Mouse (Mus musculus): ENCODE data around the gene Opcml. TPM values are rescaled to one million over a fixed set of nuclear protein-coding genes. Genes with fewer than 3 reads are reported as not detected.

Gene Opcml
- total and polyA plus RNA-seq, 2 experiments from 2014 or later: 48.3 to 140 TPM

GRCm38 (mm10) chr9:28177052-28177451, 386.5 kb downstream of the Opcml start:
- no peaks in the 10 kb centered on the region for H3K36me3 ChIP-seq (ENCODE audit: insufficient read depth)
- WGBS: 82% methylated on average over 2 of the region's 2 CpGs
- no peaks in the 10 kb centered on the region for H3K27me3 ChIP-seq (ENCODE audit: insufficient read depth, low read length)
- H3K9me3 ChIP-seq (ENCODE audit: low read length): no peaks in the 10 kb centered on the region
- TF ChIP-seq CTCF (IDR thresholded peaks at IDR 0.05; ENCODE audit: low read depth): no peak
- no peaks in the 10 kb centered on the region for H3K4me1 ChIP-seq (ENCODE audit: insufficient read depth)
- ATAC-seq (no peak), DNase-seq (no peak)
- H3K27ac ChIP-seq (ENCODE audit: low read depth, low read length): no peak overlapping the region
- no peak overlapping the region for H3K4me3 ChIP-seq (ENCODE audit: low read depth, low read length)
- H3K9ac ChIP-seq: no peak overlapping the region
- no peak overlapping the region for H3K4me2 ChIP-seq (ENCODE audit: low read depth)

DNA sequence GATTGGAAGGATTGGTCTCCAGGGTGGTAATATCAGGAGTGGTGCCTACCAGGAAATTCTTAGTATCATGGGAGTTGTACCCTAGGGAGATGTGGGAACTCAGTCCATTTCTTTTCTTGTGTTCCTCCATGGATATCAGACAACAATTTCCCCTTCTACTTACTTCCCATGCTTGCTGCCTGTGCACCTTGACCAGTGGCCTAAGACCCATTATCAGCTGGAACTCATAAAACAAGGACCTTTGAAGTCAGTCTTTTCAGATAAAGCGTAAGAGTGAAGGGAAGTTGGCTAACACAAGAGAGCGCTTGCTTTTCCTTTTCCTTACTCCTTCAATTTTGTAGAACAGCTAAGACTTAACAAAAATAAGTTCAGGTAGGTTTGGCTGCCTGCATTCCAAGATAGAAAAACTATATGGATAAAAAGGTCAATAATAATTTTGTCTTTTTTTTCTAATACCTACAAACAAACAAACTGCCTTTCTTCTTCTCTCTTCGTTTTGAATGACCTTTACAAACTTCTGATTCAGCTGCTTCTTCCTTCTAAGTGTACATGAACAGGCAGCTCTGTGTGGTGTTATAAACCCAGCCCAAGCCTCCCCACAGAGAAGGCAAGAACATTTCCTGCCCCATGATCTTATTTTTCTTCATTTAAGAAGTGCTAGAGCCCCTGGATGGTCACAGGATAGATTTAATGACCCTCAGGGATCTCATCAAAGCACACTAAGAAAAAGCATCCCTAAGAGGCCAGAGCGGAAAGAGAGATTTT, 387.7 kb downstream of the Opcml start:
- Histone ChIP-seq H3K36me3 (ENCODE audit: insufficient read depth) (no peaks in the 10 kb centered on the region), H3K4me2 (ENCODE audit: low read depth) (no peak overlapping the region), H3K9me3 (ENCODE audit: low read length) (no peaks in the 10 kb centered on the region), H3K27ac (ENCODE audit: low read depth, low read length) (no peak overlapping the region), H3K4me3 (ENCODE audit: low read depth, low read length) (no peak overlapping the region), H3K4me1 (ENCODE audit: insufficient read depth) (no peaks in the 10 kb centered on the region), H3K9ac (no peak overlapping the region), H3K27me3 (ENCODE audit: insufficient read depth, low read length) (no peaks in the 10 kb centered on the region)
- no peak for DNase-seq
- no peak for ATAC-seq
- no peak for TF ChIP-seq CTCF (IDR thresholded peaks at IDR 0.05; ENCODE audit: low read depth)
- WGBS: 90% methylated on average over 4 of the region's 4 CpGs

DNA sequence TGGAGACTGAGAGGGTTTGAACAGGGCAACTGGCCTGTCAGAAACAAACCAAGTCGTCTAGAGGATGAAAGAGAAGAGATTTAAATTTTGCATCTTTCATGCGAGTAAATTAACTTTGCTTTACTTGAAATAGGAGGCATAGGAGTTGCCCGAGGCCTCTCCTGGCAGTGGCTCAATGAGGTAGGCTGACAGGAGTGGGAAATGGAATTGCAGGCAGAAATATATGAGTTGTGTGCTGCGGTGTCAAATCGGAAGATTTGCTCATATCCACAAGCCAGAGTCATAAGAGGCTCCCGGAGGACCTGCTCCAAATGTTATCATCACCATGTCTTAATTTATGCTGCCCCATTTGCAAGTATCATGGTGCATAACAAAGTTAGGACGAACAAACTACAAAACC, 391.3 kb downstream of the Opcml start:
- no peak for DNase-seq
- no peaks in the 10 kb centered on the region for H3K27me3 ChIP-seq (ENCODE audit: insufficient read depth, low read length)
- no peak overlapping the region for H3K4me2 ChIP-seq (ENCODE audit: low read depth)
- ATAC-seq: no peak
- no peak overlapping the region for H3K27ac ChIP-seq (ENCODE audit: low read depth, low read length)
- no peaks in the 10 kb centered on the region for H3K9me3 ChIP-seq (ENCODE audit: low read length)
- H3K4me3 ChIP-seq (ENCODE audit: low read depth, low read length): no peak overlapping the region
- 76% methylated on average over 7 of the region's 7 CpGs for WGBS
- no peak for TF ChIP-seq CTCF (IDR thresholded peaks at IDR 0.05; ENCODE audit: low read depth)
- H3K36me3 ChIP-seq (ENCODE audit: insufficient read depth): no peaks in the 10 kb centered on the region
- H3K4me1 ChIP-seq (ENCODE audit: insufficient read depth): no peaks in the 10 kb centered on the region
- H3K9ac ChIP-seq: no peak overlapping the region

- Histone ChIP-seq H3K4me3 (ENCODE audit: low read depth, low read length) (no peak overlapping the region), H3K27ac (ENCODE audit: low read depth, low read length) (no peak overlapping the region), H3K4me2 (ENCODE audit: low read depth) (no peak overlapping the region), H3K36me3 (ENCODE audit: insufficient read depth) (no peaks in the 10 kb centered on the region), H3K4me1 (ENCODE audit: insufficient read depth) (no peaks in the 10 kb centered on the region), H3K27me3 (ENCODE audit: insufficient read depth, low read length) (no peaks in the 10 kb centered on the region), H3K9me3 (ENCODE audit: low read length) (no peaks in the 10 kb centered on the region), H3K9ac (no peak overlapping the region)
- DNase-seq (no peak), ATAC-seq (no peak)
- 64% methylated on average over 2 of the region's 2 CpGs for WGBS
- no peak for TF ChIP-seq CTCF (IDR thresholded peaks at IDR 0.05; ENCODE audit: low read depth)
Measured at GRCm38 (mm10) chr9:28190226-28190625, 399.7 kb downstream of the Opcml start.

DNA sequence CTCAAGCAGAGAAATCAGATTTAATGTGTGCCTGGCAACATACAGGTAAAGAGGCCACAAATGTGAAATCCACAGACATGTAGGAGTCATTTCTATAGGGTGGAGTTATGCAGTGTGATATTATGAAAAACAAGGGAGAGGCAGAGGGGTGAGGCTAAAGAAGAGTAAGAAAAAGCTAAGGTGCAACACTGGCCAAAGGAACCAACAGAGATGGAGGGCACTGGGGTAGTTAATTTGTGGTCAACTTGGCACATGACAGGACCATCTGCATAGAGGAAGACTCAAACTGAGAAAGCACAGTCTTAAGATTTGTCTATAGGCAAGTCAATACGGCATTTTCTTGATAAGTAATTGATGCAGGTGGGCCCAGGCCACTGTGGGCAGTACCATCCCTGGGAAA, 400.2 kb downstream of the Opcml start:
- Histone ChIP-seq H3K9ac (no peak overlapping the region), H3K27ac (ENCODE audit: low read depth, low read length) (no peak overlapping the region), H3K4me3 (ENCODE audit: low read depth, low read length) (no peak overlapping the region), H3K27me3 (ENCODE audit: insufficient read depth, low read length) (no peaks in the 10 kb centered on the region), H3K9me3 (ENCODE audit: low read length) (no peaks in the 10 kb centered on the region), H3K4me2 (ENCODE audit: low read depth) (no peak overlapping the region), H3K4me1 (ENCODE audit: insufficient read depth) (no peaks in the 10 kb centered on the region), H3K36me3 (ENCODE audit: insufficient read depth) (no peaks in the 10 kb centered on the region)
- 81% methylated on average over 1 of the region's 1 CpGs for WGBS
- no peak for TF ChIP-seq CTCF (IDR thresholded peaks at IDR 0.05; ENCODE audit: low read depth)
- DNase-seq: no peak
- no peak for ATAC-seq

DNA sequence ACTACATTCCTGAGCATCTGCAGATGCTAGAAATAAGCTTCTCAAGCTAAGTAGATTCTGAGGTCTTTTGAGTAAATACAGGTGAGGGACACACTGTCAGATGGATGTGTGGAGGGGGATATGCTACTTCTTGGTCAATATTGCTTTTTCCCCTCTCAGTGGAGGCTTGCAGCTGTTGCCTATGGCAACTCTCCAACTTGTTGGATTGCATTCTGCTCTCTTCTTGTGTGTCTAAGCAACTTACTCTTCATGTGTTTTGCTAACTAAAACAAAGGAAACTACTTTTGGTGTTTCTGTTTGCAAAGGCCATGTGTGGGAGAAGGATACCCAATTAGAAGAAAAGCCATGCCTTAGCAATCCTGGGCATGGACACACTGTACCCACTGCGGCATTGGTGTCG, 406.0 kb downstream of the Opcml start:
- DNase-seq: peak; percentile 39

GRCm38 (mm10) chr9:28197061-28197460, 406.5 kb downstream of the Opcml start:
- Histone ChIP-seq H3K36me3 (ENCODE audit: insufficient read depth) (no peaks in the 10 kb centered on the region), H3K9ac (no peak overlapping the region), H3K4me2 (ENCODE audit: low read depth) (no peak overlapping the region), H3K9me3 (ENCODE audit: low read length) (no peaks in the 10 kb centered on the region), H3K27me3 (ENCODE audit: insufficient read depth, low read length) (no peaks in the 10 kb centered on the region), H3K4me3 (ENCODE audit: low read depth, low read length) (no peak overlapping the region), H3K4me1 (ENCODE audit: insufficient read depth) (no peaks in the 10 kb centered on the region), H3K27ac (ENCODE audit: low read depth, low read length) (no peak overlapping the region)
- DNase-seq: no peak
- WGBS: 26% methylated on average over 2 of the region's 2 CpGs
- TF ChIP-seq CTCF (IDR thresholded peaks at IDR 0.05; ENCODE audit: low read depth): no peak
- ATAC-seq: no peak

More for the DNA sequence above, 406.0 kb downstream of the Opcml start:
- no peak overlapping the region for H3K27ac ChIP-seq (ENCODE audit: low read depth, low read length)
- no peaks in the 10 kb centered on the region for H3K9me3 ChIP-seq (ENCODE audit: low read length)
- H3K4me1 ChIP-seq (ENCODE audit: insufficient read depth): no peaks in the 10 kb centered on the region
- no peak overlapping the region for H3K4me3 ChIP-seq (ENCODE audit: low read depth, low read length)
- no peak overlapping the region for H3K4me2 ChIP-seq (ENCODE audit: low read depth)
- WGBS: 79% methylated on average over 2 of the region's 2 CpGs
- no peak for TF ChIP-seq CTCF (IDR thresholded peaks at IDR 0.05; ENCODE audit: low read depth)
- H3K9ac ChIP-seq: no peak overlapping the region
- H3K36me3 ChIP-seq (ENCODE audit: insufficient read depth): no peaks in the 10 kb centered on the region
- ATAC-seq: no peak
- no peaks in the 10 kb centered on the region for H3K27me3 ChIP-seq (ENCODE audit: insufficient read depth, low read length)

Measured in forebrain, postnatal 0 days (tissue).